Mouse (Mus musculus) midbrain, postnatal 0 days (tissue): ENCODE measurements at regions not wholly inside any gene's neighbourhood (a gene's known extent, or its start where the extent isn't known, plus 50 kb on each side); places are given as distances from the start of the nearest gene placed in this dataset.

Source experiments
- ATAC-seq: fragments of 200-750 bp; cut with Nextera tagmentation; 2 replicates; pipeline ENCODE4 v1.8.0; 2017; ENCODE audit warnings: moderate number of reproducible peaks, mild to moderate bottlenecking, moderate TSS enrichment, moderate library complexity; ENCODE audit not compliant: low FRiP score
- DNase-seq: peaks from one replicate; pipeline ENCODE4 v3.0.0-alpha.2; 2015; ENCODE audit warnings: low spot score
- H3K27ac ChIP-seq: fragments of 300-500 bp; sonication (generic); 2 replicates; pipeline ENCODE4 v1.5.1; 2014; ENCODE audit warnings: low read depth, mild to moderate bottlenecking, low read length, mixed read lengths
- H3K27me3 ChIP-seq: fragments of 300-500 bp; sonication (generic); 2 replicates; pipeline ENCODE4 v1.6.1; 2014; ENCODE audit warnings: low read length, control low read depth, mixed read lengths; ENCODE audit not compliant: insufficient read depth
- H3K36me3 ChIP-seq: fragments of 300-500 bp; sonication (generic); 2 replicates; pipeline ENCODE4 v1.6.1; 2014; ENCODE audit warnings: low read length, control low read depth, mixed read lengths; ENCODE audit not compliant: insufficient read depth
- H3K4me1 ChIP-seq: fragments of 300-500 bp; sonication (generic); 2 replicates; pipeline ENCODE4 v1.6.1; 2014; ENCODE audit warnings: mild to moderate bottlenecking, control low read depth, antibody characterized with exemption, low read length, mixed read lengths; ENCODE audit not compliant: insufficient read depth
- H3K4me2 ChIP-seq: fragments of 300-500 bp; sonication (generic); 2 replicates; pipeline ENCODE4 v1.6.1; 2014; ENCODE audit warnings: low read depth, mild to moderate bottlenecking, low read length, mixed read lengths; ENCODE audit not compliant: poor library complexity, severe bottlenecking
- H3K4me3 ChIP-seq: fragments of 300-500 bp; sonication (generic); 2 replicates; pipeline ENCODE4 v1.5.1; 2014; ENCODE audit warnings: low read depth, mild to moderate bottlenecking, low read length, moderate library complexity
- H3K9ac ChIP-seq: fragments of 300-500 bp; sonication (generic); replicated peaks from 2 replicates; pipeline ENCODE4 v1.6.1; 2014; ENCODE audit warnings: mild to moderate bottlenecking, low read length, moderate library complexity, mixed read lengths; ENCODE audit not compliant: poor library complexity, severe bottlenecking
- H3K9me3 ChIP-seq: fragments of 300-500 bp; sonication (generic); 2 replicates; pipeline ENCODE4 v1.6.1; 2016; ENCODE audit warnings: low read length, control low read depth
- CTCF ChIP-seq: IDR thresholded peaks from 2 replicates; pipeline ENCODE4 v1.5.1; 2016; ENCODE audit warnings: antibody characterized with exemption, mild to moderate bottlenecking
- WGBS: fragments of 180-500 bp; shearing (Covaris S2); extraction: QIAGEN DNeasy Blood & Tissue Kit; methylation state at CpG from one replicate; pipeline ENCODE4 v1.1.7; 2014; 5-methylcytosine and 5-hydroxymethylcytosine counted together

- Histone ChIP-seq H3K4me3 (no peak overlapping the region), H3K9me3 (no peaks in the 10 kb centered on the region), H3K27ac (no peak overlapping the region), H3K4me1 (no peaks in the 10 kb centered on the region), H3K36me3 (no peaks in the 10 kb centered on the region), H3K27me3 (no peaks in the 10 kb centered on the region), H3K4me2 (no peak overlapping the region), H3K9ac (no peak overlapping the region)
- 74% methylated on average over 2 of the region's 2 CpGs for WGBS
- DNase-seq: peak; percentile 56
- TF ChIP-seq CTCF: no peak
- ATAC-seq: peak; percentile 62; the same call in 1 of the 2 replicates
Observed at GRCm38 (mm10) chr3:58330186-58330585, 84.3 kb upstream of the Tsc22d2 start.

GRCm38 (mm10) chr3:58333997-58334396 is 80.5 kb upstream of the Tsc22d2 start:
- 70% methylated on average over 7 of the region's 7 CpGs for WGBS
- H3K4me3 ChIP-seq: no peak overlapping the region
- no peak for TF ChIP-seq CTCF
- no peak overlapping the region for H3K9ac ChIP-seq
- ATAC-seq: no peak
- H3K27ac ChIP-seq: no peak overlapping the region
- DNase-seq: no peak
- H3K36me3 ChIP-seq: no peaks in the 10 kb centered on the region
- H3K27me3 ChIP-seq: no peaks in the 10 kb centered on the region
- no peaks in the 10 kb centered on the region for H3K4me1 ChIP-seq
- no peak overlapping the region for H3K4me2 ChIP-seq
- H3K9me3 ChIP-seq: no peaks in the 10 kb centered on the region

- TF ChIP-seq CTCF: no peak
- Histone ChIP-seq H3K4me3 (no peak overlapping the region), H3K27ac (no peak overlapping the region), H3K9ac (no peak overlapping the region), H3K27me3 (no peaks in the 10 kb centered on the region), H3K4me2 (no peak overlapping the region), H3K4me1 (no peaks in the 10 kb centered on the region), H3K9me3 (no peaks in the 10 kb centered on the region), H3K36me3 (no peaks in the 10 kb centered on the region)
- 46% methylated on average over 6 of the region's 6 CpGs for WGBS
- DNase-seq: no peak
- no peak for ATAC-seq
Observed at GRCm38 (mm10) chr3:58335277-58335676, 79.2 kb upstream of the Tsc22d2 start.

- ATAC-seq (no peak), DNase-seq (no peak)
- Histone ChIP-seq H3K27me3 (no peaks in the 10 kb centered on the region), H3K27ac (no peak overlapping the region), H3K4me3 (no peak overlapping the region), H3K9me3 (no peaks in the 10 kb centered on the region), H3K4me2 (no peak overlapping the region), H3K36me3 (no peaks in the 10 kb centered on the region), H3K9ac (no peak overlapping the region), H3K4me1 (no peaks in the 10 kb centered on the region)
- TF ChIP-seq CTCF: no peak
- WGBS: 37% methylated on average over 5 of the region's 5 CpGs
Observed at GRCm38 (mm10) chr3:58336135-58336534, 78.4 kb upstream of the Tsc22d2 start.

GRCm38 (mm10) chr3:58336590-58336989 is 77.9 kb upstream of the Tsc22d2 start:
- H3K27ac ChIP-seq: no peak overlapping the region
- H3K4me2 ChIP-seq: no peak overlapping the region
- H3K27me3 ChIP-seq: no peaks in the 10 kb centered on the region
- H3K9me3 ChIP-seq: no peaks in the 10 kb centered on the region
- no peaks in the 10 kb centered on the region for H3K36me3 ChIP-seq
- WGBS: 84% methylated on average over 6 of the region's 6 CpGs
- H3K4me1 ChIP-seq: no peaks in the 10 kb centered on the region
- no peak for TF ChIP-seq CTCF
- no peak overlapping the region for H3K9ac ChIP-seq
- ATAC-seq (no peak), DNase-seq (no peak)
- no peak overlapping the region for H3K4me3 ChIP-seq

- ATAC-seq (no peak), DNase-seq (no peak)
- 90% methylated on average over 7 of the region's 7 CpGs for WGBS
- H3K9ac ChIP-seq: no peak overlapping the region
- no peaks in the 10 kb centered on the region for H3K36me3 ChIP-seq
- H3K27ac ChIP-seq: no peak overlapping the region
- no peak overlapping the region for H3K4me2 ChIP-seq
- no peaks in the 10 kb centered on the region for H3K27me3 ChIP-seq
- no peaks in the 10 kb centered on the region for H3K4me1 ChIP-seq
- no peak for TF ChIP-seq CTCF
- no peaks in the 10 kb centered on the region for H3K9me3 ChIP-seq
- H3K4me3 ChIP-seq: no peak overlapping the region
Observed at GRCm38 (mm10) chr3:58338976-58339375, 75.5 kb upstream of the Tsc22d2 start.
